Mouse (Mus musculus): ENCODE measurements around the gene Prpf38b. TPM values are rescaled to one million over a fixed set of nuclear protein-coding genes. Genes with fewer than 3 reads are reported as not detected.

The Prpf38b gene
- polyA plus RNA-seq, 1 experiment from 2014 or later: 55.8 TPM

DNA sequence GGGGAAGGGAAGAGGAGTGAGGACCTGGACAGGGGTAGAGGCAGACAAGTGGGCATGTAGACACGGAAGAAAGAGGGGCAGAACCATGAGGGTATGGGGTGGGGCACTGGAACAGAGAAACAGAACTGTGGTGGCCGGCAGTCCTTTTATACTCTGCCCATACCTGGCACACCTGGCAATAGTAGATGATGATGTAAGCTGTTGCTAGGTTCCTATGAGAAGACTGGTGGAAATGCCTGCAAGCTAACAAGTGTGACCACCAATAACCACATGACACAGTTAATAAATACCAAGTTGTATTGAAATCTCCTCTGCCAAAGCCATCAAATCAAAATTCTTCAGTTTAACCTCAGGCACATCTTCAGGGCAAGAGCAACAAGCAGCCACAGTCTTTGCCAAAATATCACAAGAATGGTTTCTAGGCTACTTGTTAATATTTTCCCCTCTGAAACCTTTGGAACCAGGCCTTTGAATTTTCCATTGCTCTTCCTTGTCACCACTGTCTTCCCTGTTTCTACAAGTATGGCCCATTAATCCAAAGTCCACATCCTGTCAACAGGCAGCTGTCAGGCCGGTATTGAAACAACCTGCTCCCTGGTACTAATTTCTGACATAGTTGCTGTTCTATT is 9.0 kb upstream of the Prpf38b start:
- Histone ChIP-seq H3K27ac (no peak overlapping the region), H3K4me1 (no peaks in the 10 kb centered on the region)
- 96% methylated on average over 3 of the region's 3 CpGs for WGBS

DNA sequence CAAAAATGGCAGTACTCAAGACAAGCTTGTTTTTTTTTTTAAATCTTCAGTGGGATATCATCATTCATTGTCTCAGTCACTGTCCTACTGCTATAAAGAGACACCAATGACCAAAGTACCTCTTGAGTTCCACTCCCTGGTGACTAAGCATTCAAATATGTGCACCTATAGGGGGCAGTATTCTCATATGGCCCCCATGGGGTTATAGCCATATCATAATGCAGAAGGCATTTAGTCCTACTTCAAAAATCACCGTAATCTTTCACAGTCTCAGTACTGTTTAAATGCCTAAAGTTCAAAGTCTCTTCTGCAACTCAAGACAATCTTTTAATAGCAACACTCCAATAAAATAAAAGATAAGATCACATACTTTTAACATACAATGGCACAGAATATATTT is 7.3 kb upstream of the Prpf38b start:
- Histone ChIP-seq H3K27me3 (replicated peaks) (no peaks in the 10 kb centered on the region), H3K9me3 (no peaks in the 10 kb centered on the region), H3K4me1 (no peaks in the 10 kb centered on the region), H3K27ac (no peak overlapping the region), H3K4me2 (no peak overlapping the region), H3K9ac (no peak overlapping the region), H3K36me3 (replicated peaks) (no peaks in the 10 kb centered on the region), H3K4me3 (no peak overlapping the region)
- ATAC-seq (replicated peaks): no peak
- 96% methylated on average over 1 of the region's 1 CpGs for WGBS

More for the DNA sequence above, 9.0 kb upstream of the Prpf38b start:
- ATAC-seq (replicated peaks): no peak
- H3K36me3 ChIP-seq (replicated peaks): no peaks in the 10 kb centered on the region
- no peak overlapping the region for H3K4me3 ChIP-seq
- no peak overlapping the region for H3K9ac ChIP-seq
- H3K9me3 ChIP-seq: no peaks in the 10 kb centered on the region
- H3K4me2 ChIP-seq: no peak overlapping the region
- H3K27me3 ChIP-seq (replicated peaks): no peaks in the 10 kb centered on the region

DNA sequence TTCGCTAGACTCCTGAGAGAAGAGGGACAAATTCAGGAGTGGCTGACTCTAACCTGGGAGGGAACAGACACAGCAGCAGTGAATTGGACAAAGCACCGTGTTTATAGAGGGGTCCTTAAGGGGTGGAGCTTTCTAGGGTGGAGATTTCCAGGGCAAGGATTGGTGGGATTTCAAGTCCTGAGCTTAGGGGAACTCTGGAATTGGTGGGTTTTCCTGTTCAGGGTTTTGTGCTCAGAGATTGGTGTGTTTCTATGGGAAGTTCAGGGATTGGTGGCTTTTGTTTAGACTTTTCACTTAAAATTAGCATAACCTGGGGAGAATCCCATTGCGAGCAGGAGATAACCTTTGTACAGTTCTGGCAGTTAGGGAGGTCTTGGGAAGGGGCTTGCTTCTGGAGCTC is 6.5 kb upstream of the Prpf38b start:
- Histone ChIP-seq H3K27ac (no peak overlapping the region), H3K9ac (no peak overlapping the region), H3K4me3 (no peak overlapping the region), H3K27me3 (replicated peaks) (no peaks in the 10 kb centered on the region), H3K36me3 (replicated peaks) (no peaks in the 10 kb centered on the region), H3K9me3 (no peaks in the 10 kb centered on the region), H3K4me1 (no peaks in the 10 kb centered on the region), H3K4me2 (no peak overlapping the region)
- no peak for ATAC-seq (replicated peaks)
- WGBS: 40% methylated on average over 3 of the region's 3 CpGs

DNA sequence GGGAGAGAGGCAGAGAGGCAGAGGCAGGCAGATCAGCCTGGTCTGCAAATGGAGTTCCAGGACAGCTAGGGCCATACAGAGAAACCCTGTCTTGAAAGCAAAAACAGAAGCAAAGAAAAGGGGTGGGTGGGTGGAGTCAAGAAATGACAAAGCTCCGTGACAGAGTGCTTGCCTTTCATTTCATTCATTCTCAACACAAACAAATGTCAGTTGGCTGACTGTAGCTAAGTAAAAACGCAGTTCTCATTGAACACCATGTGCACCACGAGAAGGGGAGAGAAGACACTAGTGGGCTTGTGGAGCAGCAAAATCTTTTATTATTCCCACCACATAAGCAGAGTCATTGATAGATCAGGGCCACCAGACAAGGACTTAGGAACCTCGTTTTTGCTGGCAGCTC is 5.3 kb upstream of the Prpf38b start:
- Histone ChIP-seq H3K27ac (no peak overlapping the region), H3K4me3 (no peak overlapping the region)

GRCm38 (mm10) chr3:108915999-108916398 is 4.5 kb upstream of the Prpf38b start:
- H3K9ac ChIP-seq: no peak overlapping the region
- no peaks in the 10 kb centered on the region for H3K9me3 ChIP-seq
- H3K27me3 ChIP-seq (replicated peaks): no peaks in the 10 kb centered on the region
- no peak overlapping the region for H3K27ac ChIP-seq
- no peaks in the 10 kb centered on the region for H3K36me3 ChIP-seq (replicated peaks)
- ATAC-seq (replicated peaks): no peak
- peaks cover 6% of the 10 kb centered on the region for H3K4me1 ChIP-seq
- 95% methylated on average over 1 of the region's 1 CpGs for WGBS
- H3K4me3 ChIP-seq: no peak overlapping the region
- no peak overlapping the region for H3K4me2 ChIP-seq

More for the DNA sequence above, 5.3 kb upstream of the Prpf38b start:
- Histone ChIP-seq H3K4me2 (no peak overlapping the region), H3K36me3 (replicated peaks) (no peaks in the 10 kb centered on the region), H3K9me3 (no peaks in the 10 kb centered on the region), H3K9ac (no peak overlapping the region), H3K27me3 (replicated peaks) (no peaks in the 10 kb centered on the region), H3K4me1 (peaks cover 6% of the 10 kb centered on the region)
- no peak for ATAC-seq (replicated peaks)
- WGBS: 30% methylated on average over 4 of the region's 4 CpGs

DNA sequence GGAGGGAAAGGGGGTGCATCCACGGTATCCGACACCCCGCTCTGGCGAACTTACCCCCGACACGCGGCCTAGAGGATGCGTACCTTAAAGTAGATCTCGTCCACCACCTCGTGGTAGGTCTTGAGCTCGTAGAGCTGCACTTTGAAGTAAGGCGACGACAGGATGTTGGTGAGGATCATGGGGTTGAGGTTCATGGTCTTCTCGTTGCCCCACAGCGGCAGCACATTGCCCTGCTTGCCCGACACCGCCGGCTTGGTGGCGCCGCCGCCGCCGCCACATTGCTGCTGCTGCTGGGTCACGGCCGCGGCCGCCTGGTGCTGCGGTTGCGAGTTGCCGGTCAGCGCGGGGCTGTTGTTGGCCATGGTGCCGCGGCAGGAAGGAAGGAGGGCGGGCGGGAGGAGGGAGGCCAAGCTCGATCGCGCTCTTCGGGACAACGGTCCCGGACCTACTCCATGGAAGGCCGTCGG is 413 bp downstream of the Prpf38b start:
- Histone ChIP-seq H3K36me3 (replicated peaks) (0 out of 2 replicates have a peak, but pooled peaks cover 5% of the 10 kb centered on the region), H3K9me3 (no peaks in the 10 kb centered on the region), H3K4me1 (peaks cover 27% of the 10 kb centered on the region), H3K27me3 (replicated peaks) (no peaks in the 10 kb centered on the region), H3K4me3 (peak overlapping the region; percentile 99), H3K9ac (peak overlapping the region; percentile 89), H3K4me2 (peak overlapping the region; percentile 78), H3K27ac (peak overlapping the region; percentile 97)
- ATAC-seq (replicated peaks): peak; percentile 90
- under 1% methylated on average over 44 of the region's 44 CpGs for WGBS

GRCm38 (mm10) chr3:108910303-108911080 is 1.0 kb downstream of the Prpf38b start:
- H3K4me2 ChIP-seq: peak overlapping the region; percentile 78
- H3K4me1 ChIP-seq: peaks cover 27% of the 10 kb centered on the region
- under 1% methylated on average over 31 of the region's 32 CpGs for WGBS
- H3K36me3 ChIP-seq (replicated peaks): 0 out of 2 replicates have a peak, but pooled peaks cover 9% of the 10 kb centered on the region
- H3K27me3 ChIP-seq (replicated peaks): no peaks in the 10 kb centered on the region
- ATAC-seq (replicated peaks): no peak; the same call in 1 of the 2 replicates
- peak overlapping the region; percentile 99 for H3K4me3 ChIP-seq
- H3K9me3 ChIP-seq: no peaks in the 10 kb centered on the region
- H3K27ac ChIP-seq: peak overlapping the region; percentile 97
- H3K9ac ChIP-seq: peak overlapping the region; percentile 89

DNA sequence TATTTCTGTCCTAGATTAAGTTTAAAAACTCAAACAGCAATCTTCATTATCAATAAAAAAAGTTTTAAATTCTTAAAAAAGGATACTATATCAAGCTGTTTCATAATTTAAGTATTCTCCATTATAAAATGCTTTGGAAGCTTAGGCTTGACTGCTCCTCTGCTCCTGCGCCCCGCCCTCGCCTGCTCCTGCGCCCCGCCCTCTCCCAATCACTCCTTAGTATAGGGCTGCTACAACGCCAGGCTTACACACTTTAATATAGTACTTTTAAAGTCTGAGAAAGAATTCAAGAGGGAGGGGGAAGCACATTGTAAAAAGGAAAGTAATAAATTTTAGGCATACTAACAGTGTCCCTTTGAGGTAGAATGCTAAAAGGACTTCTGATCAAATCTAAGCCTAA is 8.6 kb downstream of the Prpf38b start:
- Histone ChIP-seq H3K9me3 (no peaks in the 10 kb centered on the region), H3K27ac (no peak overlapping the region), H3K9ac (no peak overlapping the region), H3K4me2 (no peak overlapping the region), H3K4me3 (no peak overlapping the region), H3K36me3 (replicated peaks) (peaks cover 37% of the 10 kb centered on the region), H3K27me3 (replicated peaks) (no peaks in the 10 kb centered on the region), H3K4me1 (no peaks in the 10 kb centered on the region)
- ATAC-seq (replicated peaks): no peak
- 96% methylated on average over 6 of the region's 6 CpGs for WGBS

- Histone ChIP-seq H3K4me2 (no peak overlapping the region), H3K9me3 (no peaks in the 10 kb centered on the region), H3K27me3 (replicated peaks) (no peaks in the 10 kb centered on the region), H3K36me3 (replicated peaks) (peaks cover 33% of the 10 kb centered on the region), H3K9ac (no peak overlapping the region), H3K4me1 (no peaks in the 10 kb centered on the region), H3K4me3 (no peak overlapping the region), H3K27ac (no peak overlapping the region)
- no peak for ATAC-seq (replicated peaks)
- 62% methylated on average over 2 of the region's 2 CpGs for WGBS
These were observed 9.5 kb downstream of the Prpf38b start for GRCm38 (mm10) chr3:108902038-108902437.

GRCm38 (mm10) chr3:108900681-108901080 is 10.8 kb downstream of the Prpf38b start:
- Histone ChIP-seq H3K9me3 (no peaks in the 10 kb centered on the region), H3K4me3 (no peak overlapping the region)
- ATAC-seq (replicated peaks): no peak

DNA sequence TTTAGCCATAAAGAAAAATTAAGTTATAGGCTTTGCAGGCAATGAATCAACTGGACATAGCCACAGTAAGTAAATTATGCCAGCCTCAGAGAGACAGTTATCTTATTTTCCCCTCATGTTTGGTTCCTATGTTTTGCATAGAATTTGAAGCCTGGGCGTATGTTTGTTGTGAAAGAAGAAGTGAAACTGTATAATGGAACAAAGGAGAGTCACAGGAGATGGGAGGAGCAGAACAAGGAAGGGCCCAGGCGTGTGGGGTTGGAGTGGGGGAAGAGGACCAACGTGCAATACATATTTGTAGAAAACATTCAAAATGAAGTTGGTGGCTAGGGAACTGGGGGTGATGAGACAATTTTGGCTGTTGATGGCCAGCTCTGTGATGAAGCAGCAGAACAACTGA is 11.4 kb downstream of the Prpf38b start:
- no peak overlapping the region for H3K9ac ChIP-seq
- H3K4me3 ChIP-seq: no peak overlapping the region
- H3K9me3 ChIP-seq: no peaks in the 10 kb centered on the region
- WGBS: 93% methylated on average over 3 of the region's 3 CpGs
- no peaks in the 10 kb centered on the region for H3K27me3 ChIP-seq (replicated peaks)
- ATAC-seq (replicated peaks): no peak
- no peak overlapping the region for H3K4me2 ChIP-seq
- peaks cover 25% of the 10 kb centered on the region for H3K36me3 ChIP-seq (replicated peaks)
- H3K27ac ChIP-seq: no peak overlapping the region
- no peaks in the 10 kb centered on the region for H3K4me1 ChIP-seq

More at GRCm38 (mm10) chr3:108900681-108901080, 10.8 kb downstream of the Prpf38b start:
- Histone ChIP-seq H3K4me2 (no peak overlapping the region), H3K27ac (no peak overlapping the region), H3K9ac (no peak overlapping the region), H3K36me3 (replicated peaks) (peaks cover 29% of the 10 kb centered on the region), H3K27me3 (replicated peaks) (no peaks in the 10 kb centered on the region), H3K4me1 (no peaks in the 10 kb centered on the region)
- WGBS: 81% methylated on average over 5 of the region's 5 CpGs

GRCm38 (mm10) chr3:108898640-108899039 is 12.9 kb downstream of the Prpf38b start:
- ATAC-seq (replicated peaks): no peak
- Histone ChIP-seq H3K4me1 (no peaks in the 10 kb centered on the region), H3K27me3 (replicated peaks) (no peaks in the 10 kb centered on the region), H3K4me2 (no peak overlapping the region), H3K4me3 (no peak overlapping the region), H3K9me3 (no peaks in the 10 kb centered on the region), H3K27ac (no peak overlapping the region), H3K36me3 (replicated peaks) (peaks cover 10% of the 10 kb centered on the region; the same call in 1 of the 2 replicates), H3K9ac (no peak overlapping the region)
- 94% methylated on average over 4 of the region's 4 CpGs for WGBS

All from midbrain, embryonic 15.5 days (tissue).